Mouse (Mus musculus) left cerebral cortex, postnatal 36 days (tissue): Measurements from ENCODE around the gene Vax2. TPM values are rescaled to one million over a fixed set of nuclear protein-coding genes. Genes with fewer than 3 reads are reported as not detected.

ENCODE experiments used
- DNase-seq, 2 experiments: peaks; one replicate each; pipeline ENCODE4 v3.0.0; 2021 to 2022; ENCODE audit warnings: low spot score in 2 of 2, mixed read lengths in 1 of 2
- intact Hi-C: fragments of 180-260 bp; cut with DNase I; formaldehyde crosslinking; loops from one replicate; pipeline ENCODE4 v1.15.1; 2025
- total RNA-seq, 2 experiments: library from RNA; stranded (reverse); gene quantifications; 2 replicates each; pipeline ENCODE4 v1.2.3; 2021

Gene Vax2
- total RNA-seq, 2 experiments from 2014 or later = not detected

DNA sequence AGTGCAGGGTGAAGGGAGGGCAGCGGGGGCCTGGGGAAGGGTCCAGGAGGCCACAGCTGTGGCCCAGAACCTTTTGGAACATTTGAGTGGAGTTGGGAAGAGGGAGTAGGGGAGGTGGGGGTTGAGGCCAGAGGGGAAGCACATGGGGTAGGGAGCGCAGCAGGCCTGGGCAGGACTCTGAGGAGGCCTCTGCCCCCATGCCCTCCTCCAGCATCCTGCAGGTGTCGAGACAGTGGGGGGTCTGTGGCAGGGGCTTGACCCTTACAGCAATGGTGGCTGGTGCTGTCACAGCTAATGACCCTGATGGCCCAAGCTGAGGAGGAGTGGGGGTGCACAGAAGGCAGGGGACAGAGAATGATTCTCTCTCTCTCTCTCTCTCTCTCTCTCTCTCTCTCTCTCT is 38.2 kb downstream of the Vax2 start:
- intact Hi-C loops = no loop called here
- no peak for DNase-seq

- DNase-seq = no peak
- intact Hi-C loops = no loop called here
Observed at GRCm38 (mm10) chr6:83750171-83750684, 39.2 kb downstream of the Vax2 start.

- DNase-seq = no peak
- intact Hi-C loops = no loop called here
Observed at GRCm38 (mm10) chr6:83756051-83756450, 45.0 kb downstream of the Vax2 start.

DNA sequence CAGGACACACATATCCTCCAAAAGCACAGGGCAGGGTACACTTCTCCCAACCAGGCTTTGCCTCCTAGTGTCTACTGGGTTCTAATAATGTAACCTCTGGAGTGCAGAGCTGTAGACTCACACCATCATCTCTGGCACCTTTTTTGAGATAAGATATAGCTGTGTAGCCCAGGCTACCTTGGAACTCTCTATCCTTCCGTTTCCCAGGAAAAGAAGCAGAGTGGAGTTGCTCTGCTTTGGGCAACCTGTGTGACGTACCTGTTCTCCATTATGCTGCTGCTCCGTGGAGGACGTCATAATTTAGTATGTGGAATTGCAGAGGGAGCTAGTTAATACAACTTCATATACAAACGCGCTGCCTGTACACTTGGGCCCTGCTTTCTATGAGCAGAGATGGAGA is 51.3 kb downstream of the Vax2 start, which contains the start of gene Ankrd53:
Ankrd53 (plus strand) TSS at position 301 of the 400 bp plus-strand sequence.
- intact Hi-C loops = no loop called here
- no peak for DNase-seq

DNA sequence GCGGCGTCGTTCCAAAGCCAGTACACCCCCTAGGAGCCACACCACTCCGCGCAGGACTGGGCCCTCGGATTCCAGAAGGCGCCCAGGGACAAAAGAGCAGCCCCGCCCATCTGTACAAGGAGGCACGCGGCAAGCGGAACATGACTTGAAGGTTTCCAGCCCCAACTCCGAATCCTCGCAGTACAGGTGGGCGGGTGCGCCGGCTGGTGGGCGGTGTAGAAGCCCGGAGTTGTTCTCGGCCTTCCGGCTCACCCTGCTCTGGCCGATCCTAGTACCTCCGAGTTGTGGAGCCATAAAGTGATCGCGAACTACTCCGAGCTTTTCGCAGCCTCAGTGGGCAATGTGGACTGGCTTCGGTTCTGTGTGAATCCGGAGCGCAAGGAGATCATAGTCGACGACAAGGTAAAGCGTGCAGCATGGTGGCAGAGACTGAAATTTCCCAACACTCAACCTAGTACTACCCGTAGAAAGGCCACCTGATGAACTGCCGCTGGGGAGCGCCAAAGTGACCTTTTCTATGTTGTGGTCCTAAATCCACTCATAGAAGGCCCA is 51.9 kb downstream of the Vax2 start:
- intact Hi-C loops = no loop called here
- no peak for DNase-seq

GRCm38 (mm10) chr6:83766982-83767381 is 55.9 kb downstream of the Vax2 start:
- DNase-seq = no peak
- intact Hi-C loops = no loop called here

GRCm38 (mm10) chr6:83768485-83768884 is 57.4 kb downstream of the Vax2 start:
- DNase-seq = no peak
- intact Hi-C loops = no loop called here

GRCm38 (mm10) chr6:83774126-83774525 is 63.1 kb downstream of the Vax2 start:
- intact Hi-C loops = no loop called here
- DNase-seq = no peak

DNA sequence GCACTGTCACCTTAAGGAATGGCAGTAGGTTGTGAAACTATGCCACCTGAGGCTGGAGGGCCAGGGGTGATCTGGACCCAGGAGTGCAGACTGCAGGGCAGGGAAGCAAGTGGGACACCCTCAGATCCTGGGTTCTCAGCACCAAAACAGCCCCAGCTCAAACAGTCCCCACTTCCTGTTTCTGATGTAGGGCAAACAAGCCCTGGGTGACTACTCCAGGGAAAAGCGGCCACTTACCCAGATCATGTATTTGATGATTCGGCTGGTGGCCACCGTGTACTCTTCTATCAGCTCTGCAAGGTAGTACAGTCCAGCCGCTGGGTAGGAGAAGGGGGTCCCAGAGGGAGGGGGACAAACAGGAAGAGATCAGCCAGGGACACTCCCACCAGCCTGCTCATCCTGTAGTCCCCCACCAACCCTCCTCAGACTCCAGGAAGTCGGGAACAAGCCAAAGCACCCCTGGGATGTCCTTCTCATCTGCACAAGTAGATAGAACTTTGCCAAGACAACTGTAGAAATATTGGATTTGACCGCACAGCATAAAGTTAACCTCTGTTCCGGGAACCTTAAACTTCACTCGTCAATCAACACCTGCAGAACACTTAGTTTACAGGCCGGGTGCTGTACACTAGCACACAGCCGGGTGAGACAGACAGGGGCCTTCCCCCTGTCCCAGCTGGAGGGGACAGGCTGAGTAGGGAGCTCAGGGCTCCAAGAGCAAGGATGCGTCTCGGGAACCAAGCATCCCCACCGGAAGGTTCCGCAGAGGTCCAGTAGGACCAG is 63.9 kb downstream of the Vax2 start:
- intact Hi-C loops = no loop called here
- DNase-seq = no peak

- peak; percentile 90 to 93 for DNase-seq
- intact Hi-C loops = no loop called here
Observed at GRCm38 (mm10) chr6:83775638-83776293, 64.7 kb downstream of the Vax2 start, which contains the start of gene Tex261. Gene Tex261, minus strand, starts transcription at chr6:83775813.

- intact Hi-C loops = no loop called here
- no peak for DNase-seq
Observed at GRCm38 (mm10) chr6:83778306-83778705, 67.2 kb downstream of the Vax2 start.

GRCm38 (mm10) chr6:83779026-83779425 is 68.0 kb downstream of the Vax2 start:
- intact Hi-C loops = no loop called here
- no peak for DNase-seq

GRCm38 (mm10) chr6:83786426-83786825 is 75.4 kb downstream of the Vax2 start:
- intact Hi-C loops = no loop called here
- no peak for DNase-seq

Other genes starting within 250 kb of the Vax2 start
- gene Dguok, start 204.3 kb upstream of the Vax2 start, total RNA-seq = 10 to 100 TPM; 19.8 to 29.9 TPM
- gene Actg2, start 175.0 kb upstream of the Vax2 start, total RNA-seq = not detected
- 10 to 100 TPM; 30.9 to 35.3 TPM for gene Stambp, start 138.5 kb upstream of the Vax2 start, total RNA-seq
- not detected for gene Clec4f, start 55.1 kb upstream of the Vax2 start, total RNA-seq
- gene Cd207, start 33.4 kb upstream of the Vax2 start, total RNA-seq = not detected
- not detected for gene Atp6v1b1, start 31.7 kb downstream of the Vax2 start, total RNA-seq
- not detected for gene Ankrd53, start 51.4 kb downstream of the Vax2 start, total RNA-seq
- gene Tex261, start 64.5 kb downstream of the Vax2 start, total RNA-seq = 10 to 100 TPM; 47.0 to 47.9 TPM
- 10 to 100 TPM; 48.4 to 50.1 TPM for gene Nagk, start 83.7 kb downstream of the Vax2 start, total RNA-seq
- 10 to 100 TPM; 55.0 to 56.6 TPM for gene Paip2b, start 120.5 kb downstream of the Vax2 start, total RNA-seq
- 100 to 1,000 TPM; 114 to 154 TPM for gene Zfp638, start 155.8 kb downstream of the Vax2 start, total RNA-seq